Mouse (Mus musculus): ENCODE measurements around the gene Prss38. TPM values are rescaled to one million over a fixed set of nuclear protein-coding genes. Genes with fewer than 3 reads are reported as not detected.

The Prss38 gene
- polyA plus RNA-seq (2015; fragmentation: Nextera tagmentation; extraction: Ambion mirVana), result not detected in 2 replicates

- DNase-seq (ENCODE audit: low spot score) (no peak), ATAC-seq (no peak)
- Histone ChIP-seq H3K4me3 (ENCODE audit: low read depth, low read length) (no peak within 1 kb of the TSS), H3K36me3 (ENCODE audit: insufficient read depth, low read length) (no peaks in the 10 kb centered on the region), H3K9me3 (ENCODE audit: low read length) (no peaks in the 10 kb centered on the region), H3K27ac (ENCODE audit: low read length) (no peak within 1 kb of the TSS), H3K27me3 (replicated peaks; ENCODE audit: insufficient read depth, low read length) (no peaks in the 10 kb centered on the region), H3K9ac (replicated peaks; ENCODE audit: low read depth) (no peak within 1 kb of the TSS), H3K4me1 (ENCODE audit: insufficient read depth, low read depth, low read length) (no peaks in the 10 kb centered on the region), H3K4me2 (replicated peaks; ENCODE audit: low read depth, low read length) (no peak within 1 kb of the TSS)
- no peak for TF ChIP-seq EP300 (IDR thresholded peaks at IDR 0.05)
- TF ChIP-seq CTCF (IDR thresholded peaks at IDR 0.05), result peak; percentile 35; the same call in 1 of the 2 replicates
- WGBS, result 78% methylated on average over 16 of the region's 16 CpGs
Measured at GRCm38 (mm10) chr11:59375475-59375874, at the start of gene Prss38. Prss38 (minus strand) TSS chr11:59375657.

- no peak overlapping the region for H3K4me3 ChIP-seq (ENCODE audit: low read depth, low read length)
- 0 out of 2 replicates have a peak, but pooled peaks have one; percentile 11 for TF ChIP-seq CTCF (IDR thresholded peaks at IDR 0.05)
- no peak; the same call in 1 of the 2 replicates for TF ChIP-seq EP300 (IDR thresholded peaks at IDR 0.05)
- H3K4me2 ChIP-seq (replicated peaks; ENCODE audit: low read depth, low read length), result no peak overlapping the region
- H3K9ac ChIP-seq (replicated peaks; ENCODE audit: low read depth), result no peak overlapping the region
- DNase-seq (ENCODE audit: low spot score), result peak; percentile 85
- no peaks in the 10 kb centered on the region; the same call in 1 of the 2 replicates for H3K36me3 ChIP-seq (ENCODE audit: insufficient read depth, low read length)
- 65% methylated on average over 5 of the region's 5 CpGs for WGBS
- no peaks in the 10 kb centered on the region for H3K27me3 ChIP-seq (replicated peaks; ENCODE audit: insufficient read depth, low read length)
- peak; percentile 84 for ATAC-seq
- no peak overlapping the region for H3K27ac ChIP-seq (ENCODE audit: low read length)
- H3K4me1 ChIP-seq (ENCODE audit: insufficient read depth, low read depth, low read length), result no peaks in the 10 kb centered on the region; the same call in 1 of the 2 replicates
- H3K9me3 ChIP-seq (ENCODE audit: low read length), result no peaks in the 10 kb centered on the region
Measured at GRCm38 (mm10) chr11:59423010-59423588, 47.6 kb upstream of the Prss38 start.

DNA sequence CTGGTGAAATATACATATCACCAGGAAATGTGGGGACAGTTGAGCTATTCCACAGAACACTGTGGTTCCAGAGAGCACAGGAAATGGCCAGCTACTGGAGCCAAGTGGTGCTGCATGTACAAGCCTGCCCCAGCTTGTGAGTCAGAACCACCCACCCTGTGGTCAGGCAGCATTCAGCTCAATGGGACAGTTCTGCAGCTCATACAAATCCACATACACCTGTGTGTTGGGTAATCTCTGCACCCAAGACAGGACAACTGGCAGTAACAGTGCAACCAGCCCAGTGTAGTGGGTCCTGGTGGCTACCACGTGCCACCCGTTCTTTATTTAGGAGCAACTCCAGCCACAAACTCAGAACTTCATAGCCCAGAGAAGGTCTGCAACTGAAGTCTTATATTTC is 46.5 kb upstream of the Prss38 start:
- peak; percentile 45 for DNase-seq (ENCODE audit: low spot score)

GRCm38 (mm10) chr11:59421436-59421835 is 46.0 kb upstream of the Prss38 start:
- no peak overlapping the region for H3K4me3 ChIP-seq (ENCODE audit: low read depth, low read length)
- no peak overlapping the region for H3K4me2 ChIP-seq (replicated peaks; ENCODE audit: low read depth, low read length)
- H3K9me3 ChIP-seq (ENCODE audit: low read length), result no peaks in the 10 kb centered on the region
- H3K36me3 ChIP-seq (ENCODE audit: insufficient read depth, low read length), result no peaks in the 10 kb centered on the region; the same call in 1 of the 2 replicates
- DNase-seq (ENCODE audit: low spot score), result no peak
- H3K9ac ChIP-seq (replicated peaks; ENCODE audit: low read depth), result no peak overlapping the region
- no peak for ATAC-seq
- WGBS, result 66% methylated on average over 8 of the region's 8 CpGs
- H3K27ac ChIP-seq (ENCODE audit: low read length), result peak overlapping the region; percentile 32; the same call in 1 of the 2 replicates
- H3K27me3 ChIP-seq (replicated peaks; ENCODE audit: insufficient read depth, low read length), result no peaks in the 10 kb centered on the region
- TF ChIP-seq EP300 (IDR thresholded peaks at IDR 0.05) (no peak), CTCF (IDR thresholded peaks at IDR 0.05) (no peak)
- no peaks in the 10 kb centered on the region; the same call in 1 of the 2 replicates for H3K4me1 ChIP-seq (ENCODE audit: insufficient read depth, low read depth, low read length)

More for the DNA sequence above, 46.5 kb upstream of the Prss38 start:
- H3K4me2 ChIP-seq (replicated peaks; ENCODE audit: low read depth, low read length), result no peak overlapping the region
- no peak overlapping the region for H3K9ac ChIP-seq (replicated peaks; ENCODE audit: low read depth)
- no peaks in the 10 kb centered on the region for H3K9me3 ChIP-seq (ENCODE audit: low read length)
- peak overlapping the region; percentile 32; the same call in 1 of the 2 replicates for H3K27ac ChIP-seq (ENCODE audit: low read length)
- TF ChIP-seq EP300 (IDR thresholded peaks at IDR 0.05) (no peak), CTCF (IDR thresholded peaks at IDR 0.05) (peak; percentile 43)
- H3K27me3 ChIP-seq (replicated peaks; ENCODE audit: insufficient read depth, low read length), result no peaks in the 10 kb centered on the region
- no peaks in the 10 kb centered on the region; the same call in 1 of the 2 replicates for H3K36me3 ChIP-seq (ENCODE audit: insufficient read depth, low read length)
- 84% methylated on average over 2 of the region's 2 CpGs for WGBS
- peak; percentile 32; the same call in 1 of the 2 replicates for ATAC-seq
- H3K4me1 ChIP-seq (ENCODE audit: insufficient read depth, low read depth, low read length), result no peaks in the 10 kb centered on the region; the same call in 1 of the 2 replicates
- no peak overlapping the region for H3K4me3 ChIP-seq (ENCODE audit: low read depth, low read length)

GRCm38 (mm10) chr11:59418708-59419107 is 43.3 kb upstream of the Prss38 start:
- Histone ChIP-seq H3K9ac (replicated peaks; ENCODE audit: low read depth) (no peak overlapping the region), H3K36me3 (ENCODE audit: insufficient read depth, low read length) (no peaks in the 10 kb centered on the region; the same call in 1 of the 2 replicates), H3K4me2 (replicated peaks; ENCODE audit: low read depth, low read length) (no peak overlapping the region), H3K4me3 (ENCODE audit: low read depth, low read length) (no peak overlapping the region), H3K9me3 (ENCODE audit: low read length) (no peaks in the 10 kb centered on the region), H3K27ac (ENCODE audit: low read length) (no peak overlapping the region), H3K4me1 (ENCODE audit: insufficient read depth, low read depth, low read length) (no peaks in the 10 kb centered on the region; the same call in 1 of the 2 replicates), H3K27me3 (replicated peaks; ENCODE audit: insufficient read depth, low read length) (no peaks in the 10 kb centered on the region)
- TF ChIP-seq EP300 (IDR thresholded peaks at IDR 0.05) (no peak), CTCF (IDR thresholded peaks at IDR 0.05) (no peak)
- DNase-seq (ENCODE audit: low spot score) (no peak), ATAC-seq (no peak)
- 90% methylated on average over 3 of the region's 5 CpGs for WGBS

- H3K27ac ChIP-seq (ENCODE audit: low read length), result no peak overlapping the region
- ATAC-seq (no peak), DNase-seq (ENCODE audit: low spot score) (no peak)
- H3K36me3 ChIP-seq (ENCODE audit: insufficient read depth, low read length), result no peaks in the 10 kb centered on the region
- H3K9me3 ChIP-seq (ENCODE audit: low read length), result no peaks in the 10 kb centered on the region
- H3K4me1 ChIP-seq (ENCODE audit: insufficient read depth, low read depth, low read length), result no peaks in the 10 kb centered on the region; the same call in 1 of the 2 replicates
- TF ChIP-seq CTCF (IDR thresholded peaks at IDR 0.05), result no peak
- no peak for TF ChIP-seq EP300 (IDR thresholded peaks at IDR 0.05)
- H3K4me3 ChIP-seq (ENCODE audit: low read depth, low read length), result no peak overlapping the region
- no peak overlapping the region for H3K9ac ChIP-seq (replicated peaks; ENCODE audit: low read depth)
- no peak overlapping the region for H3K4me2 ChIP-seq (replicated peaks; ENCODE audit: low read depth, low read length)
- 79% methylated on average over 13 of the region's 13 CpGs for WGBS
- H3K27me3 ChIP-seq (replicated peaks; ENCODE audit: insufficient read depth, low read length), result no peaks in the 10 kb centered on the region
Measured at GRCm38 (mm10) chr11:59412999-59413863, 37.8 kb upstream of the Prss38 start.
